Mouse (Mus musculus) kidney, postnatal 14 days (tissue): ENCODE results near the gene Hist1h1t.

Experiments used
- DNase-seq: peaks from one replicate; pipeline ENCODE4 v3.0.0; 2022; ENCODE audit warnings: mixed read lengths

Hist1h1t gene

GRCm38 (mm10) chr13:23738677-23739068 is 43.1 kb downstream of the Hist1h1t start, which contains the start of gene Hist1h1c:
TSS of gene Hist1h1c (plus strand) at chr13:23738808.
- DNase-seq = peak; percentile 93

GRCm38 (mm10) chr13:23739069-23739921 is 43.7 kb downstream of the Hist1h1t start:
- peak; percentile 96 for DNase-seq

DNA sequence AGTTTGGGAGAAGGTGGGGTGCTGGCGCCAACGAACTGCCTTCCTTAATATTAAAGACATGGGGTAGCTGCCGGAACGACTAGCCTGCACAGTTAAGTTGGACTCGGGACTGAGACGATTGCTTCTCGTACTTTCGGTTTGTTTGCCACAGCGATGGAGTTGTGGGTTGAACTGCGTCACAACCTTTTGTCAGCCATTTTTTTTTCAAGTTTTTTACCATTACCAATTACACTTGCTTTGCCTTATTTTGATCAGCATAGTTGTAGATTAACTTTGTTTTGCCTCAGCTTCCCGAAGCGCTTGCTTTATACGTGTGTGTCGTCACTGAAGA is 44.3 kb downstream of the Hist1h1t start:
- no peak for DNase-seq

GRCm38 (mm10) chr13:23740256-23740840 is 44.7 kb downstream of the Hist1h1t start:
- no peak for DNase-seq

GRCm38 (mm10) chr13:23740910-23741309 is 45.3 kb downstream of the Hist1h1t start:
- DNase-seq = no peak

- no peak for DNase-seq
These were observed 46.4 kb downstream of the Hist1h1t start for GRCm38 (mm10) chr13:23742007-23742406.

DNA sequence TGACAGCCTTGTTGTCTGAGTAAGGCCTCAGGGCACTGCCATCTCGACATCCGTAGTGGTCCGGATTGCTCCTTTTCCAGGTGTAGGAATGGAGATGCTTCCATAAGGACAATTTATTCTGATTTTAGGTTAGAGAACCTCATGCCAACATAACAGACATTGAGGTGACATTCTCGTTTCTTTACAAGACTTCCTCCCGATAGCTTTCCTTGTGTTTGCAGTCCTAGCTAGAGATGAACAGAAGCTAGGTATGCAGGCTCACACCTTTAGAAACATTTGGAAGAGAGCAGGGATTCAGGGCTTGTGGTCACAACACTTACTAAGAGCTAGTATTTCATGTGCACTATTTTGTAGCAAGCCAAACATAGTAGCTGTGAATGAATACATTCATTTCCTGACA is 47.6 kb downstream of the Hist1h1t start:
- no peak for DNase-seq

- no peak for DNase-seq
These were observed 48.3 kb downstream of the Hist1h1t start for GRCm38 (mm10) chr13:23743963-23744362.

GRCm38 (mm10) chr13:23744421-23745380 is 49.1 kb downstream of the Hist1h1t start:
- DNase-seq = no peak

GRCm38 (mm10) chr13:23745381-23746161 is 50.0 kb downstream of the Hist1h1t start, which contains the start of gene Hist1h3c:
TSS of gene Hist1h3c (minus strand) at chr13:23745602.
- DNase-seq = peak; percentile 91
